Mouse (Mus musculus): ENCODE data around the gene Drd4. TPM values are rescaled to one million over a fixed set of nuclear protein-coding genes. Genes with fewer than 3 reads are reported as not detected.

The Drd4 gene
- polyA plus RNA-seq, 2 experiments: not detected

DNA sequence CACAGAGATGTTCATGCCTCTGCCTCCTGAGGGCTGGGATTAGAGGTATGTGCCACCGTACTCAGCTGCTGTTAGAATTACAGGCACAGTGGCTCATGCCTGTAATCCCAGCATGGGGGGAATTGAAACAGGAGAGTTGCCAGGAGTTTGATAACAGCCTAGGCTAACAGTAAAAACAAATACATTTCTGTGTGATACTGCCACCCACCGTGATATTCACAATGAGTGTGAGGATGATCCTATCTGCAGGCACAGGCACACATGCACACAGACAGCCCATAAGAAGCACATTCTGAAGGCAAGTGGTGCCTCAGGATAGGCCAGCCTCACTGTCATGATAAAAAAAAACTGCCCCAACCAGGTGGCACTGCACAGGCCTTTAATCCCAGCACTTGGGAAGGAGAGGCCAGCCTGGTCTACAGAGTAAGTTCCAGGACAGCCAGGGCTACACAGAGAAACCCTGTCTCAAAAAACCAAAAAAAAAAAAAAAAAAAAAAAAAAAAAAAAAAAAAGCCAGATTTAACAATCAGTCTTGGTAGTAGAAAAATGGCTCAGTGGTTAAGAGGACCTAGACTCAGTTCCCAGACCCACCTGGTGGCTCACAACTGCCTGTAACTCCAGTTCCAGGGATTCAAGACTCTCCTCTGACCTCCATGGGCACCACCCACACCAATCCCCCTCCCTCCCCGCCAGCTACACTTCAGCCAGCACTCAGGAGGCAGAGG, 6.3 kb downstream of the Drd4 start:
- TF ChIP-seq EP300 (IDR thresholded peaks at IDR 0.05; ENCODE audit: low read depth): no peak
- no peak for TF ChIP-seq CTCF (IDR thresholded peaks at IDR 0.05; ENCODE audit: low read depth)
- H3K4me1 ChIP-seq (replicated peaks; ENCODE audit: control insufficient read depth in 2 of 2, insufficient read depth in 2 of 2, low read length in 1 of 2): no peaks in the 10 kb centered on the region
- no peaks in the 10 kb centered on the region; the same call in 1 of the 2 replicates for H3K36me3 ChIP-seq (replicated peaks; ENCODE audit: control insufficient read depth, insufficient read depth, low read depth)
- no peak overlapping the region for H3K27ac ChIP-seq
- DNase-seq (ENCODE audit: low read depth in 3 of 3, low spot score in 3 of 3) (no peak), ATAC-seq (ENCODE audit: insufficient read depth) (peak; percentile 66)
- 49% methylated on average over 3 of the region's 3 CpGs for WGBS (ENCODE audit: insufficient replicate concordance)
- H3K4me3 ChIP-seq (ENCODE audit: insufficient read depth in 1 of 2, low read depth in 2 of 2, low read length in 2 of 2): no peak overlapping the region
- no peaks in the 10 kb centered on the region for H3K9me3 ChIP-seq (ENCODE audit: control insufficient read depth, low read length)
- no peak overlapping the region for H3K9ac ChIP-seq (replicated peaks)
- no peak overlapping the region for H3K4me2 ChIP-seq (ENCODE audit: low read depth)
- H3K27me3 ChIP-seq (ENCODE audit: control insufficient read depth, insufficient read depth, low read length): peaks cover 26% of the 10 kb centered on the region

DNA sequence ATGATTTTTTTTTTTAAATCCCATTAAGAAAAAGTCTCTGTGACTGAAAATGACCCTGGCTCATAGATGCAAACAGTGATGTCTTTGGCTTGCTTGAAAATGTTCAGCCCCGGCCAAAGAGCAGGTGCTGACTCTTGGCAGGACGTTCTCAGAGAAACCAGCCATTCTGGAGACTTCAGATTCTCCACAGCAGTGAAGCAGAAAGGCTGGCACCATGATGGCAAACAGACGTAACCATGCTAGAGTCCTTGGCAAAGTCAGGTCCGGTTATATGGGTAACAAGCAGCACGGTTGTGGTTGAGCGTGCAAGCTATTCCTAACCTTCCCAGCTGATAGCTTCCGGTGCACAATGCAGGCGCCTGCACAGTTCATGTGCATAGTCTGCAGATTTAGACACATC, 7.4 kb downstream of the Drd4 start:
- H3K27ac ChIP-seq: no peak overlapping the region
- no peaks in the 10 kb centered on the region for H3K9me3 ChIP-seq (ENCODE audit: control insufficient read depth, low read length)
- no peak overlapping the region for H3K4me3 ChIP-seq (ENCODE audit: insufficient read depth in 1 of 2, low read depth in 2 of 2, low read length in 2 of 2)
- H3K4me2 ChIP-seq (ENCODE audit: low read depth): no peak overlapping the region
- ATAC-seq (ENCODE audit: insufficient read depth) (no peak), DNase-seq (ENCODE audit: low read depth in 3 of 3, low spot score in 3 of 3) (no peak)
- no peaks in the 10 kb centered on the region; the same call in 1 of the 2 replicates for H3K36me3 ChIP-seq (replicated peaks; ENCODE audit: control insufficient read depth, insufficient read depth, low read depth)
- 80% methylated on average over 8 of the region's 8 CpGs for WGBS (ENCODE audit: insufficient replicate concordance)
- H3K4me1 ChIP-seq (replicated peaks; ENCODE audit: control insufficient read depth in 2 of 2, insufficient read depth in 2 of 2, low read length in 1 of 2): no peaks in the 10 kb centered on the region
- no peak for TF ChIP-seq EP300 (IDR thresholded peaks at IDR 0.05; ENCODE audit: low read depth)
- no peak for TF ChIP-seq CTCF (IDR thresholded peaks at IDR 0.05; ENCODE audit: low read depth)
- H3K9ac ChIP-seq (replicated peaks): no peak overlapping the region
- H3K27me3 ChIP-seq (ENCODE audit: control insufficient read depth, insufficient read depth, low read length): peaks cover 15% of the 10 kb centered on the region

DNA sequence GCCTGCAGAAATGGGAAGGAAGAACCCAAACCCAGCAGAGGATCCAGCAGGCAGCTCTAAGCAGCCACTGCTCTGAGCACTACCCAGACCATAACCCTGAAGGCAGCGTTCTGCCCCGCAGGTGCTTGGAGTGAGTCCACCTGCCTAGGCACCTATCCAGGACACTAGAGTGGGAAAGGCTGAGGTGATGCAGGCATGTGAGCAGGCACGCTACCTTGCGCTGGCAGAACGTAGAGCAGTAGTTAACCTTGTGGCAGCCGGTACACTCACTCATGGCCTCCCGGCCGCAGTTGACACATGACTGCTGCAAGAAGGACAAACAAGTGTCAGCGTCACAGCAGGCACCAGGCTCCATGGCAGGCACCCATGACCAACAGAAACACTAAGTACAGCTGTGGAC, 9.6 kb downstream of the Drd4 start:
- Histone ChIP-seq H3K4me2 (ENCODE audit: low read depth) (no peak overlapping the region), H3K27me3 (ENCODE audit: control insufficient read depth, insufficient read depth, low read length) (no peaks in the 10 kb centered on the region), H3K9me3 (ENCODE audit: control insufficient read depth, low read length) (no peaks in the 10 kb centered on the region), H3K27ac (no peak overlapping the region), H3K4me3 (ENCODE audit: insufficient read depth in 1 of 2, low read depth in 2 of 2, low read length in 2 of 2) (no peak overlapping the region), H3K4me1 (replicated peaks; ENCODE audit: control insufficient read depth in 2 of 2, insufficient read depth in 2 of 2, low read length in 1 of 2) (no peaks in the 10 kb centered on the region), H3K9ac (replicated peaks) (no peak overlapping the region), H3K36me3 (replicated peaks; ENCODE audit: control insufficient read depth, insufficient read depth, low read depth) (peaks cover 4% of the 10 kb centered on the region; the same call in 1 of the 2 replicates)
- DNase-seq (ENCODE audit: low read depth in 3 of 3, low spot score in 3 of 3) (no peak), ATAC-seq (ENCODE audit: insufficient read depth) (no peak)
- no peak for TF ChIP-seq CTCF (IDR thresholded peaks at IDR 0.05; ENCODE audit: low read depth)
- no peak for TF ChIP-seq EP300 (IDR thresholded peaks at IDR 0.05; ENCODE audit: low read depth)
- WGBS (ENCODE audit: insufficient replicate concordance): 93% methylated on average over 9 of the region's 9 CpGs

DNA sequence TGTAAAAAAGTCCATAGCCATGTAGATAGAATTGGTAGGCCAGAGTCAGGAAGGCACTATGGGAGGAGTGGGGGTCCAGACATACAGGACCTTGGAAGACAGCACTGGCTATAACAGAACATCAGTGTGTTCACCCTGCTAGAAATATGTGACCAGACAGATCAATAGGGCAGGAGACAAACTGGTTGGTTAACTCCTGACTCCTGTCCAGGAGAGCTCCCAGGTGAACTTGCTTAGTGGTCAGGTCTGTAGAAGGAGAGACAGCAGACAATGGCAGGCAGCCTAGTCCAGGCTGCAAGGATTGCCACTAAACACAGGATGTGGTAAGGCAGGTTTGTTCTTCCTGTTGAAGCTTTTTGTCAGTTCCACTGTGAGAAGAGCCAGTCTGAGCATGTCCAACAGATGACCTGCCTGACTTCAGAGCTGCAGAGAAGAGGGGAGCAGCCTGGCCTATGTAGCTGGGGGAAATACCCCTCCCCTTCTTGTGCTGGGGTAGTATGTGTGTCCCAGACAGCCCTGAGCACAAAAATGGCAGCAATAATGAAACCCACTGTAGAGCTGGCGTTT, 11.0 kb downstream of the Drd4 start:
- no peak overlapping the region for H3K9ac ChIP-seq (replicated peaks)
- H3K9me3 ChIP-seq (ENCODE audit: control insufficient read depth, low read length): no peaks in the 10 kb centered on the region
- 85% methylated on average over 1 of the region's 1 CpGs for WGBS (ENCODE audit: insufficient replicate concordance)
- no peaks in the 10 kb centered on the region for H3K4me1 ChIP-seq (replicated peaks; ENCODE audit: control insufficient read depth in 2 of 2, insufficient read depth in 2 of 2, low read length in 1 of 2)
- ATAC-seq (ENCODE audit: insufficient read depth) (no peak), DNase-seq (ENCODE audit: low read depth in 3 of 3, low spot score in 3 of 3) (no peak)
- peaks cover 12% of the 10 kb centered on the region for H3K36me3 ChIP-seq (replicated peaks; ENCODE audit: control insufficient read depth, insufficient read depth, low read depth)
- no peak overlapping the region for H3K4me3 ChIP-seq (ENCODE audit: insufficient read depth in 1 of 2, low read depth in 2 of 2, low read length in 2 of 2)
- H3K4me2 ChIP-seq (ENCODE audit: low read depth): no peak overlapping the region
- no peak for TF ChIP-seq EP300 (IDR thresholded peaks at IDR 0.05; ENCODE audit: low read depth)
- TF ChIP-seq CTCF (IDR thresholded peaks at IDR 0.05; ENCODE audit: low read depth): no peak
- H3K27ac ChIP-seq: no peak overlapping the region
- H3K27me3 ChIP-seq (ENCODE audit: control insufficient read depth, insufficient read depth, low read length): no peaks in the 10 kb centered on the region

DNA sequence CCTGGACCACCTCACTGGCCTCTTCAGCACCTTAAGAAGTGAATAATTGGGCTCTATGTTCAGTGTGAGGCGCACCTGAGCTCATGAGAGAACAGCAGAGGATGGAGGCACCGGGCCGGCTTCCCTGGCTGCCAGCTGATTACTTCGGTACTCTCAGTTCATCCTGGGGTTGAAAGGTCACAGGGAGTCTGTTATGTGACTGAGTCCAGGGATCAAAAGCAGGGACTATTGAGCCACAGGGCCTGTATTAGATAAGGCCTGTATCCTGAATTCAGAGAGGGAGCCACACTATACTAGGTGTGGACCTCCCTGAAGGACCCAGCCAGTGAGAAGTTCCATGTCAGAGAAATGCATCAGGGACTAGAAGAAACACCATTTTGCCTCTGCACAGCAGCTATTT, 12.7 kb downstream of the Drd4 start:
- no peak overlapping the region for H3K4me3 ChIP-seq (ENCODE audit: insufficient read depth in 1 of 2, low read depth in 2 of 2, low read length in 2 of 2)
- no peak overlapping the region for H3K9ac ChIP-seq (replicated peaks)
- no peak overlapping the region for H3K4me2 ChIP-seq (ENCODE audit: low read depth)
- no peaks in the 10 kb centered on the region for H3K4me1 ChIP-seq (replicated peaks; ENCODE audit: control insufficient read depth in 2 of 2, insufficient read depth in 2 of 2, low read length in 1 of 2)
- 84% methylated on average over 4 of the region's 4 CpGs for WGBS (ENCODE audit: insufficient replicate concordance)
- TF ChIP-seq EP300 (IDR thresholded peaks at IDR 0.05; ENCODE audit: low read depth) (no peak), CTCF (IDR thresholded peaks at IDR 0.05; ENCODE audit: low read depth) (no peak)
- H3K9me3 ChIP-seq (ENCODE audit: control insufficient read depth, low read length): no peaks in the 10 kb centered on the region
- H3K27ac ChIP-seq: no peak overlapping the region
- H3K27me3 ChIP-seq (ENCODE audit: control insufficient read depth, insufficient read depth, low read length): no peaks in the 10 kb centered on the region
- DNase-seq (ENCODE audit: low read depth in 3 of 3, low spot score in 3 of 3) (no peak), ATAC-seq (ENCODE audit: insufficient read depth) (no peak)
- H3K36me3 ChIP-seq (replicated peaks; ENCODE audit: control insufficient read depth, insufficient read depth, low read depth): peaks cover 22% of the 10 kb centered on the region

All from liver, embryonic 14.5 days (tissue).